Mouse (Mus musculus) thymus, postnatal 4 days (tissue): Measurements from ENCODE around the gene Chn1.
A peak's percentile ranks its signal among the peaks of the same experiment; 100 is the strongest.

Experiments
- DNase-seq: peaks from one replicate; pipeline ENCODE4 v3.0.0; 2021

The Chn1 gene

DNA sequence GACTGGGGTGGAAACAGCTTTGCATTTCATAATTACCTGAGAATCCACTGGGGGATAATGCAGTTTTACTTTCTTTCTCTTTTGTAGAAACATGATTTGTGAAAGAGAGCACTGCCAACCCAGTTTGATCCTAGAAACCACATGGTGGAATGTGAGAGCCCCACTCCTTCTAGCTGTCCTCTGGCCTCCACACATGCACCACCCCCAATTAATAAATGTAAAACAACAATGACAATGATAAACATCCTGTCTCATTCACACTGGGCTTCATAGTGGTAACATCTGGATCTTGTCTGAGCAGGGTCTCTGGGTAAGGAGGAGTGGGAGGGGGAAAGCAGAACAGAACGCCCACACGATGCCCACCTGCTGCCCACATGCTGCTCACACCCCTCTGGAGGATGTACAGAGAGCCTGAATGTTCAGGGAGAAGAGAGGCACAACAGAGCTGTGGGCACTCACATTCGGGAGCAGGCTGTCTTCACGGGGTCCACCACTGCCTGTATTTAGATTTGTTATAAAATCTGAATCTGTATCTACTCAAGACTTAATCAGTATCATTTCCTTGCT is 156.6 kb downstream of the Chn1 start:
- no peak for DNase-seq

DNA sequence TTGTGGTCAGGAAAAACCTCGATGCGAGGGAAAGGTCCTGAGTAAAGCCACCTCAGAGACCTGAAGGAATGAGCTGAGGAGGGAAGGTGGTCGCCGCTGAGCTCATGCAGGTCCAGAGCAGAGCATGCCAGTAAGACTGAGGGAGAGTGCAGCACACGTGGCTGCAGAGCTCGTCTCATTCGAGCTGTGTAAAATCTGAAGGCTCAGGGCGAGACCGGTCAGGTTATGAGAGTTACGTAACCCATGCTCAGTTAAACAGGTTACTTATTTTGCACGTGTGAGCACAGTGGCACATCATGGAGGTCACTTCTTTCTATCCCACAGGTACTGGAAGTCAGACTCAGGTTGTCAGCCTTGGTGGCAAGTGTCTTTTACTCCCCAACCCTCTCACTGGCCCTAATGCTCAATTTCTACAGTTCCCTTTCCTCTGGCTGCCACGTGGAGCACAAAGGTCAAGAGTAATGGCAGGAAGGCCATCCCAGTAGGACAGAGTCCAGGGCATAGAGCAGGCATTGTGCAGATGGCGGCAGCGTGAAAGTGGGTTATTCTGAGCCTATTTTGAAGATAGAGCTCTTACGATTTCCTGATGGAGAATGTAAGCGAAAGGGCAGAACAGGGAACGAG is 158.6 kb downstream of the Chn1 start:
- no peak for DNase-seq

DNA sequence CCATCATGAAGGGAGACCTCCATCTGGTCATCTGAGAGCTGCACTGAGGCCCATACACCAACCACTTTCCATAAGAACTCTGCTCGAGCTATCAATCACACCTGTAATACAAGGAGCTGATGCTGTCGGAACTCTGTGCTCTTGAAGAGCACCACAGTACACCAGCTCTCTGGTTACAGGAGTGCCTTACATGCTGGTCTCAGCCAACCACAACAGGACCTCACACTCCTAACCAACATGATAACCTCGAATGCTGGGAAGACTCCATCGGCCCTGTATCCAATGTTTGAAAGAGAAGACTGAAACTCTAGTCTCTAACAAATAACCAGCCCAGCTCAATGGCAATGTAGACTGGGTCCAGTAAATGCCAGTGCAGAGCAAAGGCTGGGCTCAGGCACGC is 159.7 kb downstream of the Chn1 start:
- DNase-seq: no peak

DNA sequence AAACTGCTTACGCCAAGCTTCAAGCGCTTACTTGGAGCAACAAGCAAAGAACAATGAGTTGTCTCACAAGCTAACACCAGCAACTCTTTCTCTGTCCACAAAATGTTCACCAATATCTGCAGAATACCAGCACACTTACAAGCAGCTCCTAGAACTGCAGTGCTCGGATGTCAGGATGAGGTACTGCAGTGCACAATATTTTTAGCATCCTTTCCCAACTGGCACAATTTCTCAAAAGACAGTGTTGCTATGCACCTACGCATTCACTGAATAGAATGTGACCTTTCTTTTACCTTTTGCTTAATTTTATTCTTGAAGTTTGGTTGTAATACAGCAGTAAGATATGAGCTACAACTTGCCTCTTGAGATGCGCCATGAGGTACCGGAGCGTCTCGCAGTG is 160.8 kb downstream of the Chn1 start:
- DNase-seq: no peak

DNA sequence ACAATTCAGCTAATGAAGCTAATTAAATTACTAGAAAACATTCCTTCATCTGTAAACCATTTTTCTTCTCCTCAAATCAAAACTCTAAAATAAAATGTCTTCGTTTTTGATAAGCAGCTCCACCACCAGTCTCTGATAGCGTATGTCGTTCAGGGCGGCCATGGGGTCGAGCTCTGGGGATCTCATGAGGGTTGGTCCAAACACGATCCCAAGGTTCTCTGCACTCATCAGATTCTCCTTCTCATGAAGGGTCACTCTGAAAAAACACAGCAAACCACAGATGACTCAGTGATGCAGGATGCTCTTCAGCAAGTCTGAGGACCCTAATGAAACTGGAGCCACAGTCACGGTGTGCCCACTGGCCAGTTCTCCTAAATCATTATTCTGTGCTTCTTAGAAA is 162.2 kb downstream of the Chn1 start:
- no peak for DNase-seq

DNA sequence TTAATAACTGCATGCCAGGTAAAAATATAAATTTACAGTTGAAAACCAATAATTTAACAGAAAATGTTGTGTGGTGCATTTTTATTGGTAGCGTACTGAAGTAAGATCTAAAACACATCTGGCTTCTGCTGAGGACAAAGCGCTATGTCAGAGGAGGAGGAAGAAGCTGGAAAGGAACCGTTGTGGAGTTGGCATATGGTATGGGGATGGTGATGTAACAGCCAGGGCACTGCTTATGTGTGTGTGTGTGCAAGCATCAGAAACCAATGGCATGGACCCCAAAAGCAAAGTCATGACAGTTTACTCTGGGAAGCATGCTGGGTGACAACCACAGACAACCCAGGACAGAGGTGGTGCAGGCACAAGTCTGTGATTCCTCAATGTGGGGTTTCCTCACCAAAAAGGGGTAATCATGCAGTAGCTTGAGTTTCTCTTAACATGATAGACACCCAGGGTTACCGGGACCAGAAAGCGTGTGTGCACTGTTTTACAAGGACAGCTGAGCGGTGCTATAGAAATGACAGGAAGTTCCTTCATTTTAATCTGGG is 162.7 kb downstream of the Chn1 start:
- DNase-seq: no peak

DNA sequence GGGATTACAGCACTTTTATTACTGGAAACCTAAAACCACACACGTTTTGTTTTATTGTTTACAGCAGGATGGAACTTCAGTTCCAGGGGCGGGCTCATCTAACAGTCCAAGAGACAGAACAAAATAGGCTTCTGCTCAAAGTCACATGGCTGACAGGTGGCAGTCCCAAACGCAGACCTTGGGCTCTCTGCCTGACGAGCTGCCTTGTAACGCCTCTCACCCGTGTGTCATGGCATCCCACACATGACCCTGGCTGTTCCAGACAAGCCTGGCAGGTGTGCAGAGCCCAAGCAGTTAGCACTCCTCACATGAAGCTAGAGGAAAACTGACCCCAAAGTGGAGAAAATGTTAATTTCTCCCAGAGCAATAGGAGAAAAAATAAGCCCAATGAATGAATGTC is 163.3 kb downstream of the Chn1 start:
- no peak for DNase-seq

DNA sequence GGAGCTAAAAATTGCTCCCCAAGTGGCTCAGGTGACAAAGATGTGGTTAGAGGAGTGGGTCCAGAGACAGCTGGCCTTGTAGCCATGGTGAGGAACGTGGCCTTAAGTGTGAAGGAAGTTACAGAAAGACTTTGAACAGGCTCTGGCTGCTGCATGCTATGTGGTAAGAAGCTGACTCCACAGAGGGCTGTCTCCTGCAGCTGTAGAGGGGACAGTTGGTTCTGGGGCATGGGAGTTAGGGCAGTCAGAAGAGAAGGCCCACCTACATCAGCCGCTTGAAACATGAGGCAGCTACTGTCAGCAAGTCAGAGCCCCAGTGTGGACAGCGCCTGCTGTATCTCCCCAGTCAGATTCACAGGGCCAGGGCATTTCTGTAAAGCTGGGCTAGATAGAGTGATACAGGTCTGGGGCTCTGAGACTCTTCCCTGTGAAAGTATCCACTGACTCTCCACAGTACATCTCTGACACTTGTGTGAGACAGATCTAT is 165.4 kb downstream of the Chn1 start:
- DNase-seq: no peak

DNA sequence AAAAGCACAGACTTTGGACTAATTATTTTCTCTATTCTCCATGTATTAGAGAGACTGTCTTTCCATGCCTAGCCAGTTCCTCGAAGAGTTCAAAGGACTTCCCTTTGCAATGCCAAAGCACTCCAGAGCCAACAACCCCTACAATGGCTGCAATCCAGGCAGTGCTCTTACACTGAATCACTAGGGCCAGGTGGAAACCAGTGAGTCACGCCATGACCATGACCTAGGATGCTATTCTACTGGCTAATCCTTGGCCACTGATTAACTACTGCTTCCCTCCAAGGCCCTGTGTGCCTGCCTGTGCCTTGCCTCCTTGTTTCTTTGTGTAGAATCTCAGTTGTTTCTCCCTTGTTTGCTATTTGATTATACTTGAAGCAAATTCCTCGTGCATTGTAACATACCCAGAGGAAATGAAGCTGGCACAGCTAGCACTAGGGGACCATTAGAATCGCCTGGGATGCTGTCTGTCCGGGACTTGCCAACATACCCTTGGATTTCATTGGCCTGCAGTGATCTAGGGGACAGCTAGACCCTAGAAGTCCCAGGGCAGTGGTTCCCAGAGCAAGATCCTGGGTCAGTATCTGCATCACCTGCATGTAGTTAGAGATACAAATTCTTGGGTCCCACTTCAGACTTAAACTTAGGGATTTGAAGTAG is 166.0 kb downstream of the Chn1 start:
- DNase-seq: no peak

DNA sequence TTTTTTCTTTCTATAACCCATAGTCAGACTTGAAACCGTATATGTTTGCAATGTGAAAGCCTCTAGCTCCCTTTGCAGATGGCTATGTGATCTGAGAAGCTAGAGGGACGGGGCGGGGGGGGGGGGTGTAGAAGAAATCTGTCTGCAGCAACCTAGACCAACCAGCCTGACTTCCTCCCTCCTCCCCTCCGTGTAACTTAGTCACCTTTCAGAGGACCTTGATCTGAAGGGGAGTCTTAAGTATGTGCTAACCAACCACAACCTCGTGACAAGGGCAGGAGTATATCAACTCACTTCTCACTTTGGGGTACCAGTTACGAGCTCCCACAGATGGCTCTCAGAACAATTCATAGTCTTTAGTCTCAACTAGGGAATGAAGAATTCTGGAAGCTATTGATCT is 166.8 kb downstream of the Chn1 start:
- DNase-seq: no peak

DNA sequence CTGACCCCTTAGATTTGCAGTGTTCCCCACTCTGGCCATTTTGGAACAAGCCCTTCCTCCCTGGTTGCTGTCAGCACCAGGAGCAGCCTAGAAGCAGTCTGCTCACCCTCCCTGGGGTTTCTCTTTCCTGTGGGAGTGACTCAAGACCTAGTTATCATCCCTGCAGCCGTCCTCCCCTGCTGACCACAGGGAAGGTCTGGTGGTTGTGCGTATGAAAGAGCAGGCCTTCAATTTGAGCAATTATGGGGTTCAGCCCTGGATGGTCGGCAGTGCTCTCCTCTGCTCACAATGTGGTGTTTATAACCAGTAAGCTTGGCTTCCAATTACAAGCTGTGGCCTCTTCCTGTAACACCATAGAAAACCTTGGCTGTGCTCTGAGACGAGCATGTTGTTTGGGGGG is 167.5 kb downstream of the Chn1 start:
- no peak for DNase-seq

DNA sequence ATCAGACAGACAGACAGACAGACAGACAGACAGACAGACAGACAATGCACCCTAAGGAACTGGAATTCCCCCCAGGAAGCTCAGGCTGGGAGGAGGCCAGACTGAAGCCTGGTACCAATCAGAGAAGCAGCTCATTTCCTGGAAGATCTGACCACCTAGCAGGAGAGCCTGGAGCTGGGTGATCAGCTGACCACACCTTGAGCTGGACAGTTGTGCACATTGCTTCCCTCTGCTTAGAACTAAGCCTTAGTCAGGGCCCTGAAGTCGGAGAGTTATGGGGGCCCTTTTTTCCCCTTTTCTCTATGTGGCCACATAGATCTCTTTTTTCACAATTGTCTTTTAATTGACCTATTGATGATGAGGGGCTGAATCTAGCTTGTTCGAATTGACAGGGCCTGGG is 168.0 kb downstream of the Chn1 start:
- no peak for DNase-seq

DNA sequence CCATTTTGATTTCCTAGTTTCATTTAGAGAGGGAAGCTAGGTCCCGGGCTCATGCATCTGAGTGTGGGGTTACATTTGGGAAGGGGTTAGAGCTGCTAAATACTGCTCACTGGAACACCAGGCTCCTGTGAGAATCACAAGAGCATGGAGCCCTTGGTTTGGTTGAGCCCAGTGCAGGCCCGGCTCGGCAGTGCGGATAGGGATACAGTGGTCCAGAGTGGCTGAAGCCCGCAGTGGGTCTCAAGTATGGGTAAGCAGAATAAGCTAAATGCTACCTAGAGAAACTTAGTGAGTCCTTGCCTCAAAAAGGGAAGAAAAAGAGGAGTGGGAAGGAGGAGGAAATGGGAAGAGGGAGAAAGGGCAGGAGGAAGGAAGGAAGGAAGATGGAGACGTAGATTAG is 168.5 kb downstream of the Chn1 start:
- DNase-seq: no peak

DNA sequence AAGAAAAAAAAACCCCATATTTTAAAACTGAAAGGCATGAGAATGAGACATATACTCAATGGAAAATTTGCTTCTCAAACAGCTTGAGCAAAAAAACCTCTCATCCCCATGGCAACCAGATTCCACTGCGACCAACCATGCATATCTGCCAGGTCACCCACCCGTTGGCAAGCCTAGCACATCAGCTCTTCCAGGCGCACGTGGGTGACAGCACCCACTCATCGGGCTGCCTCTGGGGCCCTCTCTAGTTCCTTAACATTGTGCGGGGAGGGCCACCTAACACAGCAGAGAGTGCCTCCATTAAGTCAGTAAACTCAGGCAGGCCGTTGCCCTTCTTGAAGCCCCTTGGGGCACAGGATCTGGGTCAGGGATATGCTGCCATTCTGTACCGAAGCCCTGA is 170.1 kb downstream of the Chn1 start:
- DNase-seq: no peak

DNA sequence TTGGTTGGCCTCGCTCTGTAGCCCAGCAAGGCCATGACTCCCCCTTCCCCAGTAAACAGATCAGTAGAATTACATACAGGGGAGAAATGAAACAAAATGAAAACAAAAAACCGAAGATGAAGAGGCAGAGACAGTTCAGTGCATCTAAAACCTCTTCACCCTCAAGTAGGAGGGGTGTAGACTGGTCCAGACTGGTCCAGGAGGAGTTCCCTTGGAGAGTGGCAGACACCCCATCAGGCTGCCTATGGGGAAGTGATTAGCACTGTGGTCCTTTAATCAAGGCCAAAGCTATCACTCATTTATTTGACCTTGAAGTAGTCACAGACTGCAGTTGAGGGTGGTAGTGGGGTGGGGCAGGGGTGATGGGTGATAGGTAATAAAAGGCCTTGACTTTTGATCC is 170.6 kb downstream of the Chn1 start:
- no peak for DNase-seq

DNA sequence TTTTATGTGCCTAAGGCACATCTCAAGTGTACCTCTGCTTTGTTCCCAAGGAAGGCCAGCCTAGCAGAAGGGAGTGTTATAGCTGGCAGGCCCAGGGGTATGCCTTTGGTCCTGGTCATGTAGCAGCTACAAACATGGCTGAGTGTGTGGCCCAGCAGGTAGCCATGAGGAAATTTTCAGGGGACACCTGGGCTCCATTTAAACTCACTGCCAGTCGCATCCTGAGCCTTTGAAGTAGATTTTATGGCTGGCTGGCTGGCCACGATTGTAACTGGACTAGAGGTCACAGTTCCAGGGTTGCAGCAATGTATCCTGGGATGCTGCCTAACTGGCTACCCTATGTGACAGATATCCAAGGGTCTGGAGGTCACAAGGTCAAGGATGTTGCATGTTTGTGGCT is 174.5 kb downstream of the Chn1 start:
- no peak for DNase-seq

DNA sequence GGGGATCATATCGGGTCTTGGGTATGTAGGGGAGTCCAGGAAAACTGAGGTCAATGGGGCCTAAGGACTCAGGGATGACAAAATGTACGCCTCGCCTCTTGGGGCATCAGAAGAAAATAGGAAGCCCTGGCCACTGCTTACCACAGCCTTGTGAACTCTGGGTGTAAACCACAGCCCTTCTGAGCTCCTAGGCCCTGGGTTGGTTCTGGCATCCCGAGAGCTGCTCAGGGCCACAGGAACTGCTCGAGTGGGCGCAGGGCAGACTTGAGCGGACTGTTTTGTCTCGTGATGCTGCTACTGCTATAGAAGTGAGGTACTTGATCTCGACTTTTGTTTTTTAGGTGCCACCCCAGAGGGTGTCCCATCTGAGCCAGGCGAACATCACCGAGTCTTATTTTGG is 177.4 kb downstream of the Chn1 start:
- DNase-seq: no peak

DNA sequence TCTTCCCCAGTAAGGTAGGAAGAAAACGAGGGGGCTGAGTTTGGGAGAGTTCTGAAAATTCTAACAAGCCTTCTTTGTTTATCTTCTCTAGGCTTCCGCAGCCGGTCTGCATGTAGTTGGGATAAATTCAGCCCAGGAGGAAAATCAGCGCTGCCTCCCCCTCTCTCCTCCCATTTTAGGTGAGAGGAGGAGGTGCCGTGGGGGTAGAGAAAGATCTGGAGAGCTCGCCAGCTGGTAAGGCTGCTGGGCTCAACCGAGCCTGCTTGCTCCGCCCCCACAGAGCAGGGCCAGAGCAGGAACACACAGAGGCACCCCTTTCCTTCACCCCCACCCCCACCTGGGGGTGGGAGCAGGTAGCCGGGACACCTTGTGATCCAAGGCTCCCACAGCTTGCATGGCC is 178.4 kb downstream of the Chn1 start:
- peak; percentile 21 for DNase-seq

DNA sequence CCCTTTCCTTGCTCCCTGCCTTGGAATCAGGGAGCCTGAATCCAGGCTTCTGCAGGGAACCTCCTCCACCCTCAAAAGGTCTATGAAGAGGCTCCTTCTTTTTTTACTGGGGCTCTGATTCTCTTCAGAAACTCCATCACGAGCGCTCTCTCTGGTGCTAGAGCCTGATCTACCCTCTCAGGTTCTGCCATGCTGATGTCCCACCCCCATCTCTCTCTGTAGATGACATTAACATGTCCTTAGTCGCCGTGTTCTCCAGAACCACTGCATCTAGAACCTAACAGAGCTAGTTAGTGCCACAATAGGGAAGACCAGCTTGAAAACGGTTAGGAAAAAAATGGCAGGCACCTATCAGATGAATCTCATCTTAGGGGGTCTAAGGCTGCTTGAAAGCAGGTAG is 178.8 kb downstream of the Chn1 start:
- no peak for DNase-seq

DNA sequence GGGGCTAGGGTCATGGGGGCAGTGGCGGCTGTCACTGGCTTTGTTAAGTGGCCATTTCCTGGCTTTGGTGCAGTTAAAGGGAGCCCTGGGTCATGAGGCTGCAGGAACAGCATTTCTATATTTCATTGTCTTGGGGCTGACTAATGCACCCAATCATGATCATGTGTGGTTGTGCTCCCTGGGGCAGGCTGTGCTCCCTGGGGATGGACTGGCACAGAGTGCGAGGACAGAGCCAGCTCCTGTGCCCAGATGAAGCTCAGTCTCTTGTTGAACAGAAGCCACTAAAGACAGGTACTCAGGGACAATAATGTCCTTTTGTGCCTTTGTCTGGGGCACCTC is 182.1 kb downstream of the Chn1 start:
- no peak for DNase-seq

DNA sequence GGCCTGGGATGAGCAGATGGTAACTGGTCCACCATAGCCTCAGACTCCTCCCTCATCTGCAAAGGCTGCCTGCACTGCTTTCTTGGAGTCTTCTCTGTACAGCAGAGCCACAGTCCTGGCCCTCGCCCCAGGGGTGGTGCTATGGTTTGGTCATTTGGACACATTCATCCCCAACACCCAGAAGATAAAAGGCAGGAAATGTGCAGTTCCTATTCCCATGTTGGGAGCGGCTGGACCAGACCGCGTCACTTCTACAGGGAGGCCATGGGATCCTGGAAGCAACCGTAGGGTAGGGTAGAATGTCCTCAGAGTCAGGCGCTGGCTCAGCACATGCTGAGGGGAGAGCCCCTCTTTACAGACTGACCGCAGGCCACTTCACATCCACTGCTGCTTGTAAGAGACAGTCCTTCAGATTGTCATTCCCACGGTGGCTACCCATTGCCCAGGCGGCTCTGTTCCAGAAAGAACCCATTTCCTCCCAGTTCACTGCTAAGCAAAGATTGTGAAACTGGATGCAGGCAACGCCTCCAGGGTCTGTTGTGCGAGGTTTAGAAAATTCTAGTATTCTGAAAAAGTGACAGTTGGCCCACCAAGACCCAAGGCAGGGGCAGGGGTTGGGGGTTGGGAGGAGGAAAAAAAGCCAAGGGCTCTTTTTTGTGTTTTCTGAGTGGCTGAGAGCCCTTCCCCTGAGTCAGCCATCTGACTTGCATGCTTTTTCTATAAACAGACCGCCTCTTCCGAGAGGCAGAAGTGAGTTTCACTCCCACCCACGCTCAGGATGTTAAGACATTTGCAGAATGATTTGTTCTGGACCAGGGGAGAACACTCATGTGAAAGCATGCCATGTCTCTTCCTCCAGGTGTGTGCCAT is 182.7 kb downstream of the Chn1 start:
- DNase-seq: no peak

DNA sequence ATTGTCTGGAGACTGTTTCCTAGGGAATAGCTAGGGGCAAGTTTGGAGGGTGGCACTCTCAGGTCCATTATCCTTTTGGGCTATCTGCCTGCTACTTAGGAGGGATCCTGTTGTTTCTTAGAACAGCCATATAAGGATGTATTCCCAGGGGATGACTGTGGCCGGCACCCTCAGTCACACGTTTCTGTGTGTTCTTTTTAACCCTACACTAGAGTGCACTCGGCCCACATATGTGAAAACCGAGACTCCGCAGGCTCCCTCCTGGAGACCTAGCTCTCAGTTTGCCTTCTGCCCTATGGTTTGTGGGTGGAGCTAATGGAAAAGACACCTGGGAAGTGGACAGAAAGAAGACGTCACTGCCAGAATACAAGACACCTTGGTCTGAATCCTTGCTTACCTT is 183.9 kb downstream of the Chn1 start:
- DNase-seq: no peak

DNA sequence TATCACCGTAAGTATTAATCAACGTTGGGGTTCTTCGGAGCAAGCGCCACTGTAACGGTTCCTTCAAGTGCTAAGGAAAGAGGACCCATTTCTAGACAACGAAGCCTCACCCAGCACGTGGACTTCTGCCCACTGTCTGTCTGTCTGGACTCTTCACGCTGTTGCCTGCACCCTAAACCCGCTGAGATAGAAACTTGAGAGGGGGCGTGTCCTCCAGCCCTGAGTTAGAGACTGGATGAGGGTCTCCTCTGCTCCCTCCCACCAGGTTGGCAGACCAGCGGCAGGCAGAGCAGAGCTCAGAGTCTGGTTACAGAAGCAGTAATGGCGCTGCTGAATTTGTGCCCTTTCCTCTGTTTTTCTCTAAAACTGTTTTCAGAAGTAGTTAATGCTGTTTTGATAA is 185.0 kb downstream of the Chn1 start:
- no peak for DNase-seq

DNA sequence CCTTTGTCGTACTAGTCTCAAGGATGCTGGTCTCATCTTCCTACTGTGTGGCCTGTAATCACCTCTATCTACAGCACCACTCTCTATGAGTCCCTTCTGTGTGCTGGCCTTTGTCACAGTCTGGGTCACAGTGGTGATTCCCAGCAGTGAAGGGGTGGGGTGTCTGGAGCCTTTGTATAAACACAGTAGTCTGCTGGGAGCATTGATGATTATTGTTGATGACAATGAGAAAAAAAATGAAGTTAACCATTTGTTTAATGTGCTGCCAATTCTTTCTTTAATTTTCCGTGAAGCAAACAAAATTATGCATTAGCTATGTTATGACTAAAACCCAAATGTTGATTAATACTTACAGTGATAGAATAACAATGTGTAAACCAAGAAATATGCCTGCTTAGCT is 186.2 kb downstream of the Chn1 start:
- DNase-seq: no peak
